Mouse (Mus musculus) kidney, adult 2 months (tissue): Measurements from ENCODE around the gene Etl4.

ENCODE experiments used
- CTCF ChIP-seq: fragments of 200-500 bp; conservative IDR thresholded peaks from 2 replicates; pipeline ENCODE4 v1.5.1; 2011; ENCODE audit warnings: low read depth, mild to moderate bottlenecking, control low read depth, low read length, moderate library complexity, mixed read lengths; ENCODE audit not compliant: insufficient read depth, insufficient read length
- POLR2A ChIP-seq: fragments of 200-500 bp; IDR thresholded peaks from one replicate; pipeline ENCODE4 v1.6.1; 2011; ENCODE audit warnings: low read depth, low read length, control low read depth

DNA sequence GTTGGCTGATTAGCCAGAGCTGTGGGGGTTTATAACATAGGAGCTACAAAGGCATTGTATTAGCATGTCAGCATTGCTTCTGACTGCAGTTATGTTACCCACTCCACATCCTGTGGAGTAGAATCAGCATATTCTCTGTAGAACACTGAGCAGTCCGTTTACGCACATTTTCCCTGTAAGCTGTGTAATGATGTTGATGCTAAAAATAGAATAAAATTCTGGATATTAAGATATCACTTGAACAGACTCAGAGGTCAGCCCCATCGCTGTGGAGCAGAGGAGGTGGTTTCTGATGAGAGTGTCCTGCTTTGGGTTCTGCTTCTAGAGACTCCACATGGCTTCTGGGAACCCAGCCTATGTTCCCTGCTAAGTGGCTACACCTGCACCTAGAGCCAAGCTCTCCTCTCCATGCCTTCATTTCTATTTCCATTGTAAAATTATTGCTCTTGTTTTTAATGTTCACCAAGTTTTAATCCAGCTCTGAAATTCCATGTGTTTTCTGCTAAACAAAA lies 299.2 kb downstream of the Etl4 start:
- no peak for TF ChIP-seq CTCF
- no peak for TF ChIP-seq POLR2A
